Mouse (Mus musculus): ENCODE data around the gene Rnase4. TPM values are rescaled to one million over a fixed set of nuclear protein-coding genes. Genes with fewer than 3 reads are reported as not detected.

Rnase4 gene
- total RNA-seq, 2 experiments from 2014 or later, result 17.0 to 19.4 TPM

Other genes starting within 250 kb of the Rnase4 start
- 1 to 10 TPM; 2.1 to 3.1 TPM for gene Tep1, start 220.5 kb upstream of the Rnase4 start, total RNA-seq (2021)
- gene Klhl33, start 193.6 kb upstream of the Rnase4 start, total RNA-seq (2021), result 1 to 10 TPM; 3.2 to 3.3 TPM
- gene Osgep, start 166.2 kb upstream of the Rnase4 start, total RNA-seq (2021), result 10 to 100 TPM; 34.6 to 37.0 TPM
- 10 to 100 TPM; 67.4 to 75.4 TPM for gene Apex1, start 166.1 kb upstream of the Rnase4 start, total RNA-seq (2021)
- gene Pip4p1, start 160.2 kb upstream of the Rnase4 start, total RNA-seq (2021), result 10 to 100 TPM; 85.3 to 88.8 TPM
- 10 to 100 TPM; 13.0 to 17.4 TPM for gene Pnp, start 160.0 kb upstream of the Rnase4 start, total RNA-seq (2021)
- 10 to 100 TPM in 1 of 2 experiments, 1 to 10 TPM in 1; 8.9 to 14.9 TPM for gene Gm49342, start 146.6 kb upstream of the Rnase4 start, total RNA-seq (2021)
- 1 to 10 TPM in 1 of 2 experiments, under 1 TPM in 1; 0.62 to 1.1 TPM for gene Pnp2, start 135.1 kb upstream of the Rnase4 start, total RNA-seq (2021)
- not detected for gene Rnase10, start 83.3 kb upstream of the Rnase4 start, total RNA-seq (2021)
- not detected for gene Rnase9, start 49.2 kb upstream of the Rnase4 start, total RNA-seq (2021)
- not detected for gene Rnase11, start 40.9 kb upstream of the Rnase4 start, total RNA-seq (2021)
- not detected for gene Rnase12, start 33.4 kb upstream of the Rnase4 start, total RNA-seq (2021)
- gene Olfr750, start 16.6 kb upstream of the Rnase4 start, total RNA-seq (2021), result not detected
- gene Ang, start 73 bp downstream of the Rnase4 start, total RNA-seq (2021), result 1 to 10 TPM; 3.4 to 4.7 TPM
- not detected for gene Eddm3b, start 23.3 kb downstream of the Rnase4 start, total RNA-seq (2021)
- gene Rnase6, start 32.8 kb downstream of the Rnase4 start, total RNA-seq (2021), result under 1 TPM in 1 of 2 experiments, not detected in 1; 0.25 TPM
- 1 to 10 TPM; 2.4 to 3.4 TPM for gene Rnase1, start 55.7 kb downstream of the Rnase4 start, total RNA-seq (2021)
- under 1 TPM in 1 of 2 experiments, not detected in 1; 0.37 TPM for gene Rnase2b, start 71.2 kb downstream of the Rnase4 start, total RNA-seq (2021)
- not detected for gene Ang2, start 108.1 kb downstream of the Rnase4 start, total RNA-seq (2021)
- not detected for gene Ear14, start 112.3 kb downstream of the Rnase4 start, total RNA-seq (2021)
- gene Rnase2a, start 165.0 kb downstream of the Rnase4 start, total RNA-seq (2021), result not detected